ENCODE assay signal across 7 mouse cellular contexts in the genomic region with DNA sequence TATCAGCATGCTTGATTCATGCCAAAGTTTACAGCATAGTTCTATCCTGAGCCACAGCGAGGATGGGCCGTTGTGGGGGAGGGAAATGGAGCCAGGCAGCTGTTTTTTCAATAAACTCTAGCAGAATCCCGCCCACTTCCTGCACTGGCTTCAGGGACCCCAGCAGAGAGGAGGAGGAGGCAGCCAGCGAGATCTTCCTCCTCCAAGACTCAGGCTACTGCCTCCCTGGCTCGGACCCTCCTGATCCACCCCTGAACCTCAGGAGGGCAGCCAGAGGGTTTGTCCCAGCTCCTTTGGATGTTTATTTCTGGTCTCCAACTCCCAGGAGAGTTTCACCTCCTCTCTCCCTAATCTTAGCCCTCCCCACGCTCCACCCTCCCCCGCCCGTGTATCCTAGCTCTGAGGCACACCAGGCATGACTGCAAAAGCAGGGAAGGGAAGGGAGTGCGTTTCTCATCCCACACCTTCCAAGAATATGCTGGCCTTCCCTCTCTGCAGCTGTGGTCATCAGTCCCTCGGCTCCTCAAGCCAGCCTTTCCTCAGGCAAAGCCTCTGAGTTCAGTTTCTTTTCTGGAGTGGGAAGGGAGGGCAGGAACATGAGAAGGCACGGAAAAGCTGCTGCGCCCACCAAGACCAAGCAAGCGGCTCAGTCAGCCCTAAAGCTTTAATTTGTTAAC.
DNase-seq lines count a peak whose midpoint lies in the region; ATAC-seq lines count a peak whose summit lies in the region.

No protein-coding gene starts in this region.

- no peaks in the 10 kb centered on the region for H3K36me3 ChIP-seq in heart, embryonic 12.5 days
- H3K36me3 ChIP-seq in kidney, embryonic 16.5 days (ENCODE audit: insufficient read depth, low read length): no peaks in the 10 kb centered on the region
- H3K36me3 ChIP-seq in liver, embryonic 13.5 days: no peaks in the 10 kb centered on the region
- no peaks in the 10 kb centered on the region for H3K36me3 ChIP-seq in stomach, embryonic 15.5 days

- H3K4me2 ChIP-seq in heart, embryonic 12.5 days: peak overlapping the region; percentile 70
- peak overlapping the region; percentile 59 for H3K4me2 ChIP-seq in kidney, embryonic 16.5 days (replicated peaks; ENCODE audit: low read depth, low read length)
- peak overlapping the region; percentile 57 for H3K4me2 ChIP-seq in liver, embryonic 13.5 days
- H3K4me2 ChIP-seq in stomach, embryonic 15.5 days: peak overlapping the region; percentile 48

- DNase-seq in adrenal gland, adult (ENCODE audit: inconsistent age in 2 of 2, low spot score in 1 of 2): peak; percentile 56 to 74
- peak; percentile 60 for DNase-seq in fibroblast of lung, adult 2 months (ENCODE audit: low read depth)
- DNase-seq in liver, embryonic 13.5 days: peak; percentile 12
- peak; percentile 73 for DNase-seq in neural tube, embryonic 10.5 days (ENCODE audit: extremely low spot score, low spot score)

- peak overlapping the region; percentile 88 for H3K27ac ChIP-seq in heart, embryonic 12.5 days (ENCODE audit: poor library complexity, severe bottlenecking)
- H3K27ac ChIP-seq in kidney, embryonic 16.5 days (ENCODE audit: low read length): peak overlapping the region; percentile 96
- H3K27ac ChIP-seq in liver, embryonic 13.5 days: peak overlapping the region; percentile 15
- H3K27ac ChIP-seq in stomach, embryonic 15.5 days: peak overlapping the region; percentile 93

- no peaks in the 10 kb centered on the region for H3K9me3 ChIP-seq in heart, embryonic 12.5 days (replicated peaks)
- H3K9me3 ChIP-seq in kidney, embryonic 16.5 days (ENCODE audit: low read length): no peaks in the 10 kb centered on the region
- H3K9me3 ChIP-seq in liver, embryonic 13.5 days (replicated peaks): no peaks in the 10 kb centered on the region
- no peaks in the 10 kb centered on the region for H3K9me3 ChIP-seq in stomach, embryonic 15.5 days

- H3K4me1 ChIP-seq in heart, embryonic 12.5 days (replicated peaks): peaks cover 36% of the 10 kb centered on the region
- peaks cover 48% of the 10 kb centered on the region for H3K4me1 ChIP-seq in kidney, embryonic 16.5 days (ENCODE audit: insufficient read depth, low read length)
- peaks cover 21% of the 10 kb centered on the region for H3K4me1 ChIP-seq in liver, embryonic 13.5 days (replicated peaks)
- H3K4me1 ChIP-seq in stomach, embryonic 15.5 days: peaks cover 20% of the 10 kb centered on the region

- ATAC-seq in heart, embryonic 12.5 days (ENCODE audit: insufficient number of reproducible peaks, low FRiP score): peak; percentile 81
- ATAC-seq in kidney, embryonic 16.5 days (ENCODE audit: low FRiP score, low TSS enrichment): peak; percentile 93
- ATAC-seq in liver, embryonic 13.5 days (ENCODE audit: low read depth): peak; percentile 75
- ATAC-seq in stomach, embryonic 15.5 days (ENCODE audit: insufficient read depth, low FRiP score, low read depth): peak; percentile 85

- no peaks in the 10 kb centered on the region for H3K27me3 ChIP-seq in heart, embryonic 12.5 days (replicated peaks)
- H3K27me3 ChIP-seq in kidney, embryonic 16.5 days (ENCODE audit: insufficient read depth, low read length): no peaks in the 10 kb centered on the region
- H3K27me3 ChIP-seq in liver, embryonic 13.5 days: no peaks in the 10 kb centered on the region
- H3K27me3 ChIP-seq in stomach, embryonic 15.5 days (replicated peaks): no peaks in the 10 kb centered on the region

- 4% methylated on average over 13 of the region's 13 CpGs for WGBS in heart, embryonic 12.5 days
- 2% methylated on average over 13 of the region's 13 CpGs for WGBS in kidney, embryonic 16.5 days
- 10% methylated on average over 13 of the region's 13 CpGs for WGBS in liver, embryonic 13.5 days (ENCODE audit: insufficient replicate concordance)
- WGBS in stomach, embryonic 15.5 days: 3% methylated on average over 13 of the region's 13 CpGs

- peak overlapping the region; percentile 39 for H3K4me3 ChIP-seq in heart, embryonic 12.5 days
- H3K4me3 ChIP-seq in kidney, embryonic 16.5 days (ENCODE audit: low read length): peak overlapping the region; percentile 36
- peak overlapping the region; percentile 36 for H3K4me3 ChIP-seq in liver, embryonic 13.5 days (replicated peaks)
- H3K4me3 ChIP-seq in stomach, embryonic 15.5 days (replicated peaks): peak overlapping the region; percentile 29

- peak overlapping the region; percentile 53 for H3K9ac ChIP-seq in heart, embryonic 12.5 days
- peak overlapping the region; percentile 66 for H3K9ac ChIP-seq in kidney, embryonic 16.5 days (replicated peaks; ENCODE audit: low read length)
- H3K9ac ChIP-seq in liver, embryonic 13.5 days: peak overlapping the region; percentile 29; the same call in 1 of the 2 replicates
- H3K9ac ChIP-seq in stomach, embryonic 15.5 days: no peak overlapping the region

Comparison
In these comparisons a context has a peak if more than half of its experiments do, and no peak if none do; other contexts are left out.
1. Peak in every context shown above with its lines: DNase-seq, ATAC-seq, H3K4me3 ChIP-seq and H3K27ac ChIP-seq.
2. DNase-seq: peak in every context shown above with its lines; median percentile 73 in neural tube, embryonic 10.5 days; 65 in adrenal gland, adult; 60 in fibroblast of lung, adult 2 months; 12 in liver, embryonic 13.5 days.
3. H3K27ac ChIP-seq: peak in every context shown above with its lines; median percentile 96 in kidney, embryonic 16.5 days; 93 in stomach, embryonic 15.5 days; 88 in heart, embryonic 12.5 days; 15 in liver, embryonic 13.5 days.